Mouse (Mus musculus): ENCODE measurements around the gene Ifitm10.
"Not testable (repeated sequence)": the region's sequence is repeated elsewhere in the genome, so short reads cannot be mapped to it uniquely, and the experiment has no call there.

The Ifitm10 gene

GRCm38 (mm10) chr7:142373641-142374412 lies at the start of gene Ifitm10:
TSS of gene Ifitm10 (minus strand) at chr7:142373753.
- no peak for DNase-seq (ENCODE audit: low spot score)

GRCm38 (mm10) chr7:142421826-142422225 lies 48.3 kb upstream of the Ifitm10 start:
- no peak for DNase-seq (ENCODE audit: low spot score)

- DNase-seq (ENCODE audit: low spot score): no peak
Observed at GRCm38 (mm10) chr7:142419887-142420286, 46.3 kb upstream of the Ifitm10 start.

- DNase-seq (ENCODE audit: low spot score): no peak
Observed at GRCm38 (mm10) chr7:142418679-142419078, 45.1 kb upstream of the Ifitm10 start.

- no peak for DNase-seq (ENCODE audit: low spot score)
Observed at GRCm38 (mm10) chr7:142418027-142418426, 44.5 kb upstream of the Ifitm10 start.

GRCm38 (mm10) chr7:142416225-142416624 lies 42.7 kb upstream of the Ifitm10 start:
- no peak for DNase-seq (ENCODE audit: low spot score)

- DNase-seq (ENCODE audit: low spot score): no peak
Observed at GRCm38 (mm10) chr7:142415314-142415713, 41.8 kb upstream of the Ifitm10 start.

- no peak for DNase-seq (ENCODE audit: low spot score)
Observed at GRCm38 (mm10) chr7:142413285-142413684, 39.7 kb upstream of the Ifitm10 start.

- no peak for DNase-seq (ENCODE audit: low spot score)
Observed at GRCm38 (mm10) chr7:142409603-142410002, 36.0 kb upstream of the Ifitm10 start.

GRCm38 (mm10) chr7:142408686-142409085 lies 35.1 kb upstream of the Ifitm10 start:
- no peak for DNase-seq (ENCODE audit: low spot score)

- no peak for DNase-seq (ENCODE audit: low spot score)
Observed at GRCm38 (mm10) chr7:142407935-142408334, 34.4 kb upstream of the Ifitm10 start.

GRCm38 (mm10) chr7:142405134-142405533 lies 31.6 kb upstream of the Ifitm10 start:
- not testable (repeated sequence) for DNase-seq (ENCODE audit: low spot score)

- no peak for DNase-seq (ENCODE audit: low spot score)
Observed at GRCm38 (mm10) chr7:142403591-142403990, 30.0 kb upstream of the Ifitm10 start.

GRCm38 (mm10) chr7:142400750-142401142 lies 27.2 kb upstream of the Ifitm10 start:
- no peak for DNase-seq (ENCODE audit: low spot score)

GRCm38 (mm10) chr7:142400112-142400749 lies 26.7 kb upstream of the Ifitm10 start:
- no peak for DNase-seq (ENCODE audit: low spot score)

GRCm38 (mm10) chr7:142399250-142399649 lies 25.7 kb upstream of the Ifitm10 start:
- DNase-seq (ENCODE audit: low spot score): no peak

GRCm38 (mm10) chr7:142398052-142398451 lies 24.5 kb upstream of the Ifitm10 start:
- DNase-seq (ENCODE audit: low spot score): no peak

GRCm38 (mm10) chr7:142396611-142397010 lies 23.1 kb upstream of the Ifitm10 start:
- DNase-seq (ENCODE audit: low spot score): no peak

- DNase-seq (ENCODE audit: low spot score): no peak
Observed at GRCm38 (mm10) chr7:142395472-142395871, 21.9 kb upstream of the Ifitm10 start.

GRCm38 (mm10) chr7:142394261-142395190 lies 21.0 kb upstream of the Ifitm10 start:
- DNase-seq (ENCODE audit: low spot score): no peak

GRCm38 (mm10) chr7:142393191-142393590 lies 19.6 kb upstream of the Ifitm10 start:
- peak; percentile 63 for DNase-seq (ENCODE audit: low spot score)

GRCm38 (mm10) chr7:142391609-142392008 lies 18.1 kb upstream of the Ifitm10 start:
- no peak for DNase-seq (ENCODE audit: low spot score)
